Mouse (Mus musculus) liver, adult 2 months (tissue): ENCODE data around the gene Dmd.

Experiments used
- CTCF ChIP-seq: fragments of 200-500 bp; IDR thresholded peaks from 2 replicates; pipeline ENCODE4 v1.5.1; 2011; ENCODE audit warnings: low read depth, low read length, control low read depth
- POLR2A ChIP-seq: fragments of 200-500 bp; IDR thresholded peaks from 2 replicates; pipeline ENCODE4 v1.6.1; 2011; ENCODE audit warnings: low read length, control low read depth; ENCODE audit not compliant: insufficient read depth; ENCODE audit errors: extremely low read depth

GRCm38 (mm10) chrX:85132706-85133105, 2184.0 kb downstream of the Dmd start:
- TF ChIP-seq CTCF, result no peak
- TF ChIP-seq POLR2A, result no peak
